Mouse (Mus musculus) olfactory bulb, adult 2 months (tissue): Measurements from ENCODE around the gene Adcy6.

Experiments
- CTCF ChIP-seq: fragments of 200-500 bp; IDR thresholded peaks from 2 replicates; pipeline ENCODE4 v1.5.1; 2012; ENCODE audit warnings: low read depth, mild to moderate bottlenecking, low read length, moderate library complexity; ENCODE audit not compliant: insufficient read depth
- POLR2A ChIP-seq: fragments of 200-500 bp; IDR thresholded peaks from 2 replicates; pipeline ENCODE4 v1.6.1; 2012; ENCODE audit warnings: mild to moderate bottlenecking, low read depth, low read length, moderate library complexity; ENCODE audit not compliant: insufficient read depth

DNA sequence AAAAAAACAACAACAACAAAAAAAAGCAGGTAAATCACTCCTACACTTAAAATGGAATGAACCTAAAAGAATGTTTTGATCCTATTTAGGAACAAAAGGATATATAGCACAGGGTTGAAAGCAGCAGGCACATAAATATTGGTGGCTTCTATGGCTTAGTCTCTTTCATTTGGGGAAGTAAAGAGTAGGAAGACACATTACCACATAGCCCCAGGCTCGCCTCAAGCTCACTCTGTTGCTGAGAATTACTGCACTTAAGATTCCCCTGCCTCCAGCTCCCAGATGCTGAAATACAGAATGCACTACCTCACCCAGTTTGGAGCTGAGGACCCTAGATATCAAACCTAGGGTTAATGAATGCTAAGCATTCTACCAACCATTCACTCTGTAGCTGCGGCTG, 57.1 kb downstream of the Adcy6 start:
- TF ChIP-seq CTCF (no peak), POLR2A (no peak)
